Mouse (Mus musculus): Measurements from ENCODE around the gene Fam76b.
A peak's percentile ranks its signal among the peaks of the same experiment; 100 is the strongest.

The Fam76b gene

GRCm38 (mm10) chr9:13867646-13868045 is 40.1 kb downstream of the Fam76b start:
- no peak for DNase-seq (ENCODE audit: low read depth, low spot score)

- DNase-seq (ENCODE audit: low read depth, low spot score) = no peak
These were observed 44.1 kb downstream of the Fam76b start for GRCm38 (mm10) chr9:13871631-13872030.

- peak; percentile 31 for DNase-seq (ENCODE audit: low read depth, low spot score)
These were observed 46.8 kb downstream of the Fam76b start for GRCm38 (mm10) chr9:13874359-13874758.

GRCm38 (mm10) chr9:13875340-13875739 is 47.8 kb downstream of the Fam76b start:
- DNase-seq (ENCODE audit: low read depth, low spot score) = no peak

- no peak for DNase-seq (ENCODE audit: low read depth, low spot score)
These were observed 53.2 kb downstream of the Fam76b start for GRCm38 (mm10) chr9:13880761-13881160.

GRCm38 (mm10) chr9:13882478-13882877 is 55.0 kb downstream of the Fam76b start:
- no peak for DNase-seq (ENCODE audit: low read depth, low spot score)

- no peak for DNase-seq (ENCODE audit: low read depth, low spot score)
These were observed 61.5 kb downstream of the Fam76b start for GRCm38 (mm10) chr9:13888981-13889380.

GRCm38 (mm10) chr9:13889657-13890056 is 62.1 kb downstream of the Fam76b start:
- peak; percentile 60 for DNase-seq (ENCODE audit: low read depth, low spot score)

- DNase-seq (ENCODE audit: low read depth, low spot score) = no peak
These were observed 62.7 kb downstream of the Fam76b start for GRCm38 (mm10) chr9:13890171-13890570.

- DNase-seq (ENCODE audit: low read depth, low spot score) = peak; percentile 13
These were observed 64.4 kb downstream of the Fam76b start for GRCm38 (mm10) chr9:13891888-13892287.

- DNase-seq (ENCODE audit: low read depth, low spot score) = no peak
These were observed 65.5 kb downstream of the Fam76b start for GRCm38 (mm10) chr9:13893044-13893443.

- DNase-seq (ENCODE audit: low read depth, low spot score) = no peak
These were observed 67.0 kb downstream of the Fam76b start for GRCm38 (mm10) chr9:13894491-13894890.

- no peak for DNase-seq (ENCODE audit: low read depth, low spot score)
These were observed 67.4 kb downstream of the Fam76b start for GRCm38 (mm10) chr9:13894936-13895335.

GRCm38 (mm10) chr9:13896055-13896454 is 68.5 kb downstream of the Fam76b start:
- no peak for DNase-seq (ENCODE audit: low read depth, low spot score)

- DNase-seq (ENCODE audit: low read depth, low spot score) = no peak
These were observed 71.2 kb downstream of the Fam76b start for GRCm38 (mm10) chr9:13898510-13899305.

- no peak for DNase-seq (ENCODE audit: low read depth, low spot score)
These were observed 74.5 kb downstream of the Fam76b start for GRCm38 (mm10) chr9:13902030-13902429.

- no peak for DNase-seq (ENCODE audit: low read depth, low spot score)
These were observed 76.7 kb downstream of the Fam76b start for GRCm38 (mm10) chr9:13904091-13904779.
